Mouse (Mus musculus) bone marrow macrophage, adult 2 months (primary cell): ENCODE measurements around the gene Rad51b.

Experiments used
- CTCF ChIP-seq: IDR thresholded peaks from 2 replicates; pipeline ENCODE4 v1.5.1; 2012; ENCODE audit warnings: low read depth, mild to moderate bottlenecking, low read length, moderate library complexity
- POLR2A ChIP-seq: IDR thresholded peaks from 2 replicates; pipeline ENCODE4 v1.6.1; 2012; ENCODE audit warnings: mild to moderate bottlenecking, low read depth, low read length, borderline replicate concordance

DNA sequence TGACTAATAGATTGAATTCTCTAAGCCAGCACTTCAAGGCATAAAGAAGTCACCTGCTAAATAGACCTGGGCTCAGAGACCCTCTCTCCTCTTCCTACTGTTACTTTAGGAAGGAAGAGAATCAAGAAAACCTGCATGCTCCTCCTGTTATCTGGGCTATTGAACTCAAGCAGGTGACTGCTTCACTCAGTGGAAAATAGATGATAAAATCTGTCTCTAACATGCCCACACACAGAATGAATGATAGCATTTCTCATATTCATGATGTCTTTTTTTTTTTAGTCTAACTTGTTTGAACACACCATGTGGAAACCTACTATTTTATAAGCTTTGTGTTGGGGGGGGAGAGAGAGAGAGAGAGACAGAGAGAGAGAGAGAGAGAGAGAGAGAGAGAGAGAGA is 352.7 kb downstream of the Rad51b start:
- TF ChIP-seq CTCF = no peak
- TF ChIP-seq POLR2A = no peak
